Mouse (Mus musculus) kidney, embryonic 14.5 days (tissue): Measurements from ENCODE around the gene Tent5b. TPM values are rescaled to one million over a fixed set of nuclear protein-coding genes. Genes with fewer than 3 reads are reported as not detected.
A peak's percentile ranks its signal among the peaks of the same experiment; 100 is the strongest.
"Not testable (repeated sequence)": the region's sequence is repeated elsewhere in the genome, so short reads cannot be mapped to it uniquely, and the experiment has no call there.

Experiments used
- ATAC-seq: fragments of 200-750 bp; cut with Nextera tagmentation; 2 replicates; pipeline ENCODE4 v1.8.0; 2017; ENCODE audit warnings: moderate number of reproducible peaks, mild to moderate bottlenecking, moderate TSS enrichment, moderate library complexity; ENCODE audit not compliant: low FRiP score, low TSS enrichment
- H3K27ac ChIP-seq: fragments of 300-500 bp; sonication (generic); 2 replicates; pipeline ENCODE4 v1.5.1; 2014; ENCODE audit warnings: low read depth, mild to moderate bottlenecking, low read length, moderate library complexity, mixed read lengths
- H3K27me3 ChIP-seq: fragments of 300-500 bp; sonication (generic); 2 replicates; pipeline ENCODE4 v1.6.1; 2014; ENCODE audit warnings: mild to moderate bottlenecking, low read length; ENCODE audit not compliant: control insufficient read depth, insufficient read depth
- H3K36me3 ChIP-seq: fragments of 300-500 bp; sonication (generic); 2 replicates; pipeline ENCODE4 v1.6.1; 2014; ENCODE audit warnings: low read length, mixed read lengths; ENCODE audit not compliant: control insufficient read depth, insufficient read depth
- H3K4me1 ChIP-seq: fragments of 300-500 bp; sonication (generic); 2 replicates; pipeline ENCODE4 v1.6.1; 2014; ENCODE audit warnings: low read length, mixed read lengths; ENCODE audit not compliant: control insufficient read depth, insufficient read depth
- H3K4me2 ChIP-seq: fragments of 300-500 bp; sonication (generic); replicated peaks from 2 replicates; pipeline ENCODE4 v1.6.1; 2014; ENCODE audit warnings: low read depth, mild to moderate bottlenecking, low read length
- H3K4me3 ChIP-seq: fragments of 300-500 bp; sonication (generic); 2 replicates; pipeline ENCODE4 v1.5.1; 2014; ENCODE audit warnings: mild to moderate bottlenecking, low read length
- H3K9ac ChIP-seq: fragments of 300-500 bp; sonication (generic); 2 replicates; pipeline ENCODE4 v1.6.1; 2014; ENCODE audit warnings: low read depth, mild to moderate bottlenecking, low read length, moderate library complexity
- H3K9me3 ChIP-seq: fragments of 300-500 bp; sonication (generic); 2 replicates; pipeline ENCODE4 v1.6.1; 2016; ENCODE audit warnings: low read length; ENCODE audit not compliant: control insufficient read depth
- WGBS: fragments of 180-500 bp; shearing (Covaris S2); extraction: QIAGEN DNeasy Blood & Tissue Kit; methylation state at CpG from one replicate; pipeline ENCODE4 v1.1.7; 2014; 5-methylcytosine and 5-hydroxymethylcytosine counted together
- polyA plus RNA-seq: library from polyadenylated mRNA; unstranded; fragments of >200 nt; fragmentation: Nextera tagmentation; extraction: Ambion mirVana; gene quantifications from 2 replicates; pipeline ENCODE4 v1.2.1, GENCODE M21; 2014

Gene Tent5b
- polyA plus RNA-seq, 1 experiment from 2014 or later: 0.35 TPM

- peaks cover 24% of the 10 kb centered on the region for H3K27me3 ChIP-seq
- H3K4me1 ChIP-seq: no peaks in the 10 kb centered on the region
- no peak overlapping the region for H3K4me3 ChIP-seq
- 41% methylated on average over 5 of the region's 5 CpGs for WGBS
- H3K4me2 ChIP-seq: no peak overlapping the region
- no peaks in the 10 kb centered on the region for H3K9me3 ChIP-seq
- no peak for ATAC-seq
- no peak overlapping the region for H3K27ac ChIP-seq
- H3K36me3 ChIP-seq: no peaks in the 10 kb centered on the region
- no peak overlapping the region for H3K9ac ChIP-seq
These were observed 24.4 kb downstream of the Tent5b start for GRCm38 (mm10) chr4:133504300-133504699.

GRCm38 (mm10) chr4:133504755-133505485 is 25.0 kb downstream of the Tent5b start:
- Histone ChIP-seq H3K4me1 (no peaks in the 10 kb centered on the region), H3K27me3 (peaks cover 17% of the 10 kb centered on the region), H3K36me3 (no peaks in the 10 kb centered on the region), H3K27ac (no peak overlapping the region), H3K9ac (no peak overlapping the region), H3K4me3 (no peak overlapping the region), H3K9me3 (no peaks in the 10 kb centered on the region), H3K4me2 (no peak overlapping the region)
- no peak for ATAC-seq
- WGBS: 64% methylated on average over 9 of the region's 9 CpGs

- Histone ChIP-seq H3K9me3 (no peaks in the 10 kb centered on the region), H3K4me1 (no peaks in the 10 kb centered on the region), H3K9ac (no peak overlapping the region), H3K27ac (no peak overlapping the region), H3K36me3 (no peaks in the 10 kb centered on the region), H3K4me2 (no peak overlapping the region), H3K27me3 (peaks cover 2% of the 10 kb centered on the region), H3K4me3 (no peak overlapping the region)
- 71% methylated on average over 5 of the region's 5 CpGs for WGBS
- no peak for ATAC-seq
These were observed 26.6 kb downstream of the Tent5b start for GRCm38 (mm10) chr4:133506573-133506972.

GRCm38 (mm10) chr4:133508990-133509389 is 29.1 kb downstream of the Tent5b start:
- Histone ChIP-seq H3K27me3 (no peaks in the 10 kb centered on the region; the same call in 1 of the 2 replicates), H3K4me1 (no peaks in the 10 kb centered on the region), H3K9ac (no peak overlapping the region), H3K4me3 (no peak overlapping the region), H3K27ac (no peak overlapping the region), H3K4me2 (no peak overlapping the region), H3K9me3 (no peaks in the 10 kb centered on the region), H3K36me3 (no peaks in the 10 kb centered on the region)
- no peak for ATAC-seq
- 77% methylated on average over 7 of the region's 7 CpGs for whole genome bisulfite sequencing

- no peak overlapping the region for H3K9ac ChIP-seq
- H3K36me3 ChIP-seq: no peaks in the 10 kb centered on the region
- WGBS: 80% methylated on average over 5 of the region's 5 CpGs
- H3K27ac ChIP-seq: no peak overlapping the region
- ATAC-seq: no peak
- H3K4me2 ChIP-seq: no peak overlapping the region
- no peaks in the 10 kb centered on the region for H3K9me3 ChIP-seq
- H3K27me3 ChIP-seq: no peaks in the 10 kb centered on the region; the same call in 1 of the 2 replicates
- no peak overlapping the region for H3K4me3 ChIP-seq
- H3K4me1 ChIP-seq: no peaks in the 10 kb centered on the region
These were observed 31.1 kb downstream of the Tent5b start for GRCm38 (mm10) chr4:133511050-133511449.

GRCm38 (mm10) chr4:133512511-133512910 is 32.6 kb downstream of the Tent5b start:
- 0 out of 2 replicates have a peak, but pooled peaks have one; percentile 9 for ATAC-seq

GRCm38 (mm10) chr4:133512972-133513371 is 33.0 kb downstream of the Tent5b start:
- Histone ChIP-seq H3K4me1 (no peaks in the 10 kb centered on the region), H3K36me3 (no peaks in the 10 kb centered on the region), H3K4me3 (no peak overlapping the region), H3K27ac (no peak overlapping the region), H3K9me3 (no peaks in the 10 kb centered on the region), H3K4me2 (no peak overlapping the region), H3K9ac (no peak overlapping the region), H3K27me3 (peaks cover 2% of the 10 kb centered on the region; the same call in 1 of the 2 replicates)
- ATAC-seq: peak; percentile 61
- 13% methylated on average over 8 of the region's 8 CpGs for WGBS

More at GRCm38 (mm10) chr4:133512511-133512910, 32.6 kb downstream of the Tent5b start:
- H3K4me3 ChIP-seq, H3K27ac ChIP-seq, H3K9me3 ChIP-seq, H3K4me2 ChIP-seq, H3K27me3 ChIP-seq, H3K4me1 ChIP-seq, H3K36me3 ChIP-seq, H3K9ac ChIP-seq: not testable (repeated sequence)
- WGBS: 40% methylated on average over 4 of the region's 5 CpGs

- peak; percentile 78 for ATAC-seq
- 2% methylated on average over 45 of the region's 69 CpGs for WGBS
These were observed 38.9 kb downstream of the Tent5b start, which contains the start of gene Kdf1 for GRCm38 (mm10) chr4:133518601-133519368. Gene Kdf1, plus strand, starts transcription at chr4:133518963.

GRCm38 (mm10) chr4:133519369-133519665 is 39.4 kb downstream of the Tent5b start:
- H3K27ac ChIP-seq: no peak overlapping the region; the same call in 1 of the 2 replicates
- peak overlapping the region; percentile 51 for H3K4me2 ChIP-seq
- H3K4me3 ChIP-seq: peak overlapping the region; percentile 54
- peaks cover 8% of the 10 kb centered on the region; the same call in 1 of the 2 replicates for H3K4me1 ChIP-seq
- WGBS: 3% methylated on average over 25 of the region's 25 CpGs
- H3K36me3 ChIP-seq: no peaks in the 10 kb centered on the region
- H3K27me3 ChIP-seq: peaks cover 27% of the 10 kb centered on the region
- peak overlapping the region; percentile 61 for H3K9ac ChIP-seq
- H3K9me3 ChIP-seq: no peaks in the 10 kb centered on the region
- peak; percentile 62 for ATAC-seq

More at GRCm38 (mm10) chr4:133518601-133519368, 38.9 kb downstream of the Tent5b start, which contains the start of gene Kdf1:
- Histone ChIP-seq H3K4me1 (peaks cover 8% of the 10 kb centered on the region; the same call in 1 of the 2 replicates), H3K27me3 (peaks cover 27% of the 10 kb centered on the region), H3K27ac (peak within 1 kb of the TSS; percentile 9; the same call in 1 of the 2 replicates), H3K4me3 (peak within 1 kb of the TSS; percentile 54), H3K9me3 (no peaks in the 10 kb centered on the region), H3K9ac (peak within 1 kb of the TSS; percentile 61), H3K4me2 (peak within 1 kb of the TSS; percentile 51), H3K36me3 (no peaks in the 10 kb centered on the region)
